In the genomic region with DNA sequence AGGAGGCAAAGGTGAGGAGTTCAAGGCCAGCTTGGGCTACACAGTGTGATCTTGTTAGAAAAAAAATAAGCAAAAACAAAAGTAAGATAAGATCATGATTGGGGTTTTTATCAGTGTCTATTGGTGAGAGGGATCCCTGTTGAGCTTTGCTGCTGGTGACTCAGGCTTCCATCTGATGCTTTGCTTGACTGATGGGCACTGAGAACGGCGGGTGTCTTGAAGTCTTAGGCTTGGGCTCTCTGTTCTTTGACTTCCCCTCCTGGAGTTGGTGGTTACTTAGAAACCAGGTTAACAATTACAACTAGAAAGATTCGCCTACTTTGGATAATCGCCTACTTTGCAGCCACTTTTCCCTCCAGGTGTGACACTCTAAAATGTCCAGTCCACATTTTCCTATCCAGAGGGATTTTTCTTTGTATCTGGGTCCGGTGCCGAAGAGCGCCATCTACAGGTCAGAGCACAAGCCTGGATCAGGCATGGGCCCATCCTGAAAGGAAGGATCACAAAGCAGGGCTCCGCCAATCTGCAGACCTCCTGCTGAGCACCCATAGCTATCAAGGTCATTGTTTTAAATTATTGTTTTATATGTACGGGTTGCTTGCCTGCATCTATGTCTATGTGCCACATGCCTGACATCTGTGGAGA, we compare ENCODE assay signal across 9 mouse cellular contexts. TPM values are rescaled to one million over a fixed set of nuclear protein-coding genes. Genes with fewer than 3 reads are reported as not detected.
A peak's percentile ranks its signal among the peaks of the same experiment; 100 is the strongest.
DNase-seq lines count a peak whose midpoint lies in the region; ATAC-seq and TF ChIP-seq lines count a peak whose summit lies in the region.
"Had no signal": no experiment of that assay in that cellular context is flagged by ENCODE, and none has a peak within 500 bp of the region (broad histone marks: within the 10 kb centered on the region; RNA-seq: fewer than 3 reads in every experiment).

No protein-coding gene starts in this region.

- ATAC-seq in megakaryocyte, adult 5-6 weeks (ENCODE audit: poor library complexity, severe bottlenecking), result peak; percentile 26

- H3K4me3 ChIP-seq in cortical plate, adult 2 months (ENCODE audit: insufficient read depth, low read length), result no peak overlapping the region
- H3K4me3 ChIP-seq: embryonic facial prominence, embryonic 13.5 days; limb, embryonic 12.5 days had no signal

- TF ChIP-seq POLR2A in cortical plate, adult 2 months (IDR thresholded peaks at IDR 0.05; ENCODE audit: extremely low read depth, insufficient read depth, low read length), result no peak

- H3K27ac ChIP-seq in cortical plate, adult 2 months (ENCODE audit: insufficient read depth, low read length), result no peak overlapping the region
- H3K27ac ChIP-seq: embryonic facial prominence, embryonic 13.5 days; limb, embryonic 12.5 days had no signal

- peak; percentile 29 for DNase-seq in left cerebral cortex, postnatal 4 days
- DNase-seq in left cerebral cortex, adult 11 months (ENCODE audit: low spot score), result no peak
- peak; percentile 72 for DNase-seq in R1 (ENCODE audit: low read depth, low spot score)
- no peak for DNase-seq in frontal cortex, postnatal 36 days (ENCODE audit: low spot score in 2 of 2)
- DNase-seq in frontal cortex, postnatal 25 days (ENCODE audit: low spot score in 2 of 2), result no peak

- TF ChIP-seq CTCF in cortical plate, adult 2 months (IDR thresholded peaks at IDR 0.05; ENCODE audit: extremely low read depth, insufficient read depth, low read length), result peak; percentile 40

- intact Hi-C loops in left cerebral cortex, postnatal 4 days (cut with DNase I), result no loop called here

- H3K4me1 ChIP-seq in cortical plate, adult 2 months (ENCODE audit: control insufficient read depth, insufficient read depth, low read length), result peaks cover 2% of the 10 kb centered on the region; the same call in 1 of the 2 replicates
- H3K4me1 ChIP-seq: limb, embryonic 12.5 days had no signal

RNA-seq across cellular contexts. Expression of a gene that starts 34.1 kb away (rescaled TPM):
- total RNA-seq in left cerebral cortex, postnatal 4 days (2021), result 10 to 100 TPM; 55.7 to 56.5 TPM
- polyA plus RNA-seq in cortical plate, adult 2 months (2012; rRNA removed), result 25.6 and 26.6 TPM in 2 replicates
- total RNA-seq in megakaryocyte, adult 5-6 weeks (2015), result 87.3 and 93.1 TPM in 2 replicates
- total RNA-seq in megakaryocyte, adult 5-6 weeks (2017), result 65.3 and 80.5 TPM in 2 replicates

Comparison
In these comparisons a context has a peak if more than half of its experiments do, and no peak if none do; other contexts are left out.
1. DNase-seq: peak in left cerebral cortex, postnatal 4 days (single experiment) and R1 (single experiment); none in left cerebral cortex, adult 11 months (single experiment), frontal cortex, postnatal 36 days (0 of 2) and frontal cortex, postnatal 25 days (0 of 2).